Mouse (Mus musculus): ENCODE results near the gene Dgkz. TPM values are rescaled to one million over a fixed set of nuclear protein-coding genes. Genes with fewer than 3 reads are reported as not detected.

Gene Dgkz
- polyA plus RNA-seq, 1 experiment from 2014 or later, result 32.3 TPM

GRCm38 (mm10) chr2:91957096-91957495, 18.6 kb downstream of the Dgkz start:
- Histone ChIP-seq H3K4me1 (ENCODE audit: control insufficient read depth, insufficient read depth, low read depth, low read length) (peaks cover 33% of the 10 kb centered on the region), H3K9ac (ENCODE audit: low read depth, low read length) (peak overlapping the region; percentile 20), H3K9me3 (ENCODE audit: control insufficient read depth, low read length) (no peaks in the 10 kb centered on the region), H3K27ac (ENCODE audit: low read depth, low read length) (no peak overlapping the region), H3K4me3 (ENCODE audit: low read length) (no peak overlapping the region), H3K36me3 (ENCODE audit: control insufficient read depth, insufficient read depth, low read length) (no peaks in the 10 kb centered on the region), H3K4me2 (ENCODE audit: low read length) (no peak overlapping the region), H3K27me3 (replicated peaks; ENCODE audit: control insufficient read depth, insufficient read depth, low read length) (no peaks in the 10 kb centered on the region)
- whole genome bisulfite sequencing, result 17% methylated on average over 4 of the region's 4 CpGs
- peak; percentile 46; the same call in 1 of the 2 replicates for ATAC-seq

- no peak overlapping the region for H3K9ac ChIP-seq (ENCODE audit: low read depth, low read length)
- no peaks in the 10 kb centered on the region for H3K27me3 ChIP-seq (replicated peaks; ENCODE audit: control insufficient read depth, insufficient read depth, low read length)
- ATAC-seq, result no peak
- H3K4me3 ChIP-seq (ENCODE audit: low read length), result no peak overlapping the region
- H3K27ac ChIP-seq (ENCODE audit: low read depth, low read length), result no peak overlapping the region
- 89% methylated on average over 6 of the region's 6 CpGs for WGBS
- H3K4me2 ChIP-seq (ENCODE audit: low read length), result no peak overlapping the region
- H3K4me1 ChIP-seq (ENCODE audit: control insufficient read depth, insufficient read depth, low read depth, low read length), result peaks cover 27% of the 10 kb centered on the region
- H3K9me3 ChIP-seq (ENCODE audit: control insufficient read depth, low read length), result no peaks in the 10 kb centered on the region
- H3K36me3 ChIP-seq (ENCODE audit: control insufficient read depth, insufficient read depth, low read length), result no peaks in the 10 kb centered on the region
These were observed 19.8 kb downstream of the Dgkz start for GRCm38 (mm10) chr2:91955875-91956274.

- Histone ChIP-seq H3K4me3 (ENCODE audit: low read length) (no peak overlapping the region), H3K9me3 (ENCODE audit: control insufficient read depth, low read length) (no peaks in the 10 kb centered on the region), H3K9ac (ENCODE audit: low read depth, low read length) (no peak overlapping the region), H3K27me3 (replicated peaks; ENCODE audit: control insufficient read depth, insufficient read depth, low read length) (no peaks in the 10 kb centered on the region), H3K36me3 (ENCODE audit: control insufficient read depth, insufficient read depth, low read length) (no peaks in the 10 kb centered on the region), H3K4me2 (ENCODE audit: low read length) (no peak overlapping the region), H3K27ac (ENCODE audit: low read depth, low read length) (no peak overlapping the region), H3K4me1 (ENCODE audit: control insufficient read depth, insufficient read depth, low read depth, low read length) (peaks cover 32% of the 10 kb centered on the region)
- WGBS, result 76% methylated on average over 4 of the region's 4 CpGs
- ATAC-seq, result no peak
These were observed 20.5 kb downstream of the Dgkz start for GRCm38 (mm10) chr2:91955121-91955591.

- Histone ChIP-seq H3K4me3 (ENCODE audit: low read length) (no peak overlapping the region), H3K9me3 (ENCODE audit: control insufficient read depth, low read length) (no peaks in the 10 kb centered on the region), H3K36me3 (ENCODE audit: control insufficient read depth, insufficient read depth, low read length) (no peaks in the 10 kb centered on the region), H3K27me3 (replicated peaks; ENCODE audit: control insufficient read depth, insufficient read depth, low read length) (no peaks in the 10 kb centered on the region), H3K27ac (ENCODE audit: low read depth, low read length) (no peak overlapping the region), H3K4me1 (ENCODE audit: control insufficient read depth, insufficient read depth, low read depth, low read length) (peaks cover 33% of the 10 kb centered on the region), H3K4me2 (ENCODE audit: low read length) (no peak overlapping the region), H3K9ac (ENCODE audit: low read depth, low read length) (no peak overlapping the region)
- 15% methylated on average over 5 of the region's 5 CpGs for WGBS
- no peak for ATAC-seq
These were observed 21.8 kb downstream of the Dgkz start for GRCm38 (mm10) chr2:91953825-91954224.

GRCm38 (mm10) chr2:91950275-91951085, 25.2 kb downstream of the Dgkz start:
- H3K4me2 ChIP-seq (ENCODE audit: low read length), result peak overlapping the region; percentile 12
- WGBS, result 12% methylated on average over 15 of the region's 15 CpGs
- no peaks in the 10 kb centered on the region for H3K36me3 ChIP-seq (ENCODE audit: control insufficient read depth, insufficient read depth, low read length)
- peak overlapping the region; percentile 47; the same call in 1 of the 2 replicates for H3K9ac ChIP-seq (ENCODE audit: low read depth, low read length)
- peak; percentile 44 for ATAC-seq
- no peaks in the 10 kb centered on the region for H3K9me3 ChIP-seq (ENCODE audit: control insufficient read depth, low read length)
- no peak overlapping the region for H3K4me3 ChIP-seq (ENCODE audit: low read length)
- no peaks in the 10 kb centered on the region for H3K27me3 ChIP-seq (replicated peaks; ENCODE audit: control insufficient read depth, insufficient read depth, low read length)
- peak overlapping the region; percentile 66 for H3K27ac ChIP-seq (ENCODE audit: low read depth, low read length)
- H3K4me1 ChIP-seq (ENCODE audit: control insufficient read depth, insufficient read depth, low read depth, low read length), result peaks cover 37% of the 10 kb centered on the region

GRCm38 (mm10) chr2:91949411-91950274, 26.0 kb downstream of the Dgkz start:
- H3K4me1 ChIP-seq (ENCODE audit: control insufficient read depth, insufficient read depth, low read depth, low read length), result peaks cover 36% of the 10 kb centered on the region
- H3K27ac ChIP-seq (ENCODE audit: low read depth, low read length), result peak overlapping the region; percentile 66
- no peaks in the 10 kb centered on the region for H3K9me3 ChIP-seq (ENCODE audit: control insufficient read depth, low read length)
- H3K4me2 ChIP-seq (ENCODE audit: low read length), result peak overlapping the region; percentile 12
- ATAC-seq, result peak; percentile 44
- WGBS, result 60% methylated on average over 17 of the region's 17 CpGs
- H3K27me3 ChIP-seq (replicated peaks; ENCODE audit: control insufficient read depth, insufficient read depth, low read length), result no peaks in the 10 kb centered on the region
- no peak overlapping the region for H3K4me3 ChIP-seq (ENCODE audit: low read length)
- H3K9ac ChIP-seq (ENCODE audit: low read depth, low read length), result peak overlapping the region; percentile 47
- H3K36me3 ChIP-seq (ENCODE audit: control insufficient read depth, insufficient read depth, low read length), result no peaks in the 10 kb centered on the region

GRCm38 (mm10) chr2:91948792-91949241, 26.8 kb downstream of the Dgkz start:
- Histone ChIP-seq H3K36me3 (ENCODE audit: control insufficient read depth, insufficient read depth, low read length) (no peaks in the 10 kb centered on the region), H3K27me3 (replicated peaks; ENCODE audit: control insufficient read depth, insufficient read depth, low read length) (no peaks in the 10 kb centered on the region), H3K9me3 (ENCODE audit: control insufficient read depth, low read length) (no peaks in the 10 kb centered on the region), H3K9ac (ENCODE audit: low read depth, low read length) (no peak overlapping the region), H3K27ac (ENCODE audit: low read depth, low read length) (no peak overlapping the region), H3K4me1 (ENCODE audit: control insufficient read depth, insufficient read depth, low read depth, low read length) (peaks cover 40% of the 10 kb centered on the region), H3K4me2 (ENCODE audit: low read length) (no peak overlapping the region), H3K4me3 (ENCODE audit: low read length) (no peak overlapping the region)
- WGBS, result 50% methylated on average over 3 of the region's 3 CpGs
- no peak for ATAC-seq

GRCm38 (mm10) chr2:91948151-91948509, 27.5 kb downstream of the Dgkz start:
- Histone ChIP-seq H3K36me3 (ENCODE audit: control insufficient read depth, insufficient read depth, low read length) (no peaks in the 10 kb centered on the region), H3K9ac (ENCODE audit: low read depth, low read length) (no peak overlapping the region), H3K4me1 (ENCODE audit: control insufficient read depth, insufficient read depth, low read depth, low read length) (peaks cover 40% of the 10 kb centered on the region), H3K9me3 (ENCODE audit: control insufficient read depth, low read length) (no peaks in the 10 kb centered on the region), H3K27me3 (replicated peaks; ENCODE audit: control insufficient read depth, insufficient read depth, low read length) (no peaks in the 10 kb centered on the region), H3K4me2 (ENCODE audit: low read length) (no peak overlapping the region), H3K27ac (ENCODE audit: low read depth, low read length) (peak overlapping the region; percentile 55), H3K4me3 (ENCODE audit: low read length) (no peak overlapping the region)
- ATAC-seq, result no peak
- WGBS, result 78% methylated on average over 6 of the region's 6 CpGs

Data from hindbrain, embryonic 16.5 days (tissue).